Mouse (Mus musculus): ENCODE data around the gene Dcaf4.

- TF ChIP-seq POLR2A (IDR thresholded peaks at IDR 0.05; ENCODE audit: low read depth, low read length) = no peak
- TF ChIP-seq CTCF (IDR thresholded peaks at IDR 0.05; ENCODE audit: extremely low read depth, insufficient read length, insufficient replicate concordance, low read depth, low read length) = no peak
Observed at GRCm38 (mm10) chr12:83473987-83474600, 46.2 kb upstream of the Dcaf4 start.
